Mouse (Mus musculus): Measurements from ENCODE around the gene Nrbp1. TPM values are rescaled to one million over a fixed set of nuclear protein-coding genes. Genes with fewer than 3 reads are reported as not detected.

Gene Nrbp1
- total and polyA plus RNA-seq, 3 experiments = 17.3 to 77.1 (median 38.2) TPM

- Histone ChIP-seq H3K4me3 (ENCODE audit: low read depth, low read length) (no peak overlapping the region), H3K36me3 (replicated peaks) (no peaks in the 10 kb centered on the region), H3K9me3 (replicated peaks) (no peaks in the 10 kb centered on the region), H3K27me3 (ENCODE audit: insufficient read depth, low read length) (peaks cover 38% of the 10 kb centered on the region), H3K4me1 (ENCODE audit: insufficient read depth, low read depth, low read length) (no peaks in the 10 kb centered on the region; the same call in 1 of the 2 replicates)
- TF ChIP-seq GATA1 (IDR thresholded peaks at IDR 0.05; ENCODE audit: borderline replicate concordance, low read length) = no peak
- no peak for TF ChIP-seq GATA2 (IDR thresholded peaks at IDR 0.05; ENCODE audit: borderline replicate concordance, low read depth, low read length)
- TF ChIP-seq POLR2AphosphoS5 (IDR thresholded peaks at IDR 0.05; ENCODE audit: insufficient replicate concordance, low read depth, low read length) = no peak
- TF ChIP-seq TAL1 (conservative IDR thresholded peaks at IDR 0.05; ENCODE audit: low read depth, low read length) = no peak
- no peak for TF ChIP-seq CTCF (IDR thresholded peaks at IDR 0.05; ENCODE audit: low read depth, low read length)
- DNase-seq (ENCODE audit: low spot score) (no peak), ATAC-seq (ENCODE audit: extremely low read depth, insufficient number of reproducible peaks, low FRiP score, poor library complexity, severe bottlenecking) (no peak)
These were observed 57.3 kb downstream of the Nrbp1 start for GRCm38 (mm10) chr5:31297981-31298380.

- ATAC-seq (ENCODE audit: extremely low read depth, insufficient number of reproducible peaks, low FRiP score, poor library complexity, severe bottlenecking) (no peak), DNase-seq (ENCODE audit: low spot score) (no peak)
- H3K4me1 ChIP-seq (ENCODE audit: insufficient read depth, low read depth, low read length) = no peaks in the 10 kb centered on the region; the same call in 1 of the 2 replicates
- H3K36me3 ChIP-seq (replicated peaks) = no peaks in the 10 kb centered on the region
- peaks cover 38% of the 10 kb centered on the region for H3K27me3 ChIP-seq (ENCODE audit: insufficient read depth, low read length)
- no peak overlapping the region for H3K4me3 ChIP-seq (ENCODE audit: low read depth, low read length)
- TF ChIP-seq GATA2 (IDR thresholded peaks at IDR 0.05; ENCODE audit: borderline replicate concordance, low read depth, low read length) = no peak
- no peak for TF ChIP-seq CTCF (IDR thresholded peaks at IDR 0.05; ENCODE audit: low read depth, low read length)
- TF ChIP-seq GATA1 (IDR thresholded peaks at IDR 0.05; ENCODE audit: borderline replicate concordance, low read length) = no peak
- no peak for TF ChIP-seq TAL1 (conservative IDR thresholded peaks at IDR 0.05; ENCODE audit: low read depth, low read length)
- no peak for TF ChIP-seq POLR2AphosphoS5 (IDR thresholded peaks at IDR 0.05; ENCODE audit: insufficient replicate concordance, low read depth, low read length)
- H3K9me3 ChIP-seq (replicated peaks) = no peaks in the 10 kb centered on the region
These were observed 57.8 kb downstream of the Nrbp1 start for GRCm38 (mm10) chr5:31298486-31298885.

Other genes with a start within 250 kb of the Nrbp1 start
Only the 20 nearest of the 21 such genes appear.
- gene Atraid, start 192.6 kb upstream of the Nrbp1 start, total RNA-seq (2014; fragmentation: Nextera tagmentation) = 81.9 and 89.6 TPM in 2 replicates
- 50.0 and 54.0 TPM in 2 replicates for gene Atraid, start 192.6 kb upstream of the Nrbp1 start, total RNA-seq (2017)
- 11.6 and 15.6 TPM in 2 replicates for gene Atraid, start 192.6 kb upstream of the Nrbp1 start, polyA plus RNA-seq (2012)
- gene Slc5a6, start 191.9 kb upstream of the Nrbp1 start, total RNA-seq (2014; fragmentation: Nextera tagmentation) = 3.2 and 4.0 TPM in 2 replicates
- gene Slc5a6, start 191.9 kb upstream of the Nrbp1 start, total RNA-seq (2017) = 2.2 and 5.2 TPM in 2 replicates
- gene Slc5a6, start 191.9 kb upstream of the Nrbp1 start, polyA plus RNA-seq (2012) = 9.5 and 11.9 TPM in 2 replicates
- 87.7 and 102 TPM in 2 replicates for gene Cad, start 186.1 kb upstream of the Nrbp1 start, total RNA-seq (2014; fragmentation: Nextera tagmentation)
- 18.5 and 20.2 TPM in 2 replicates for gene Cad, start 186.1 kb upstream of the Nrbp1 start, total RNA-seq (2017)
- gene Cad, start 186.1 kb upstream of the Nrbp1 start, polyA plus RNA-seq (2012) = 426 and 438 TPM in 2 replicates
- not detected in 2 replicates for gene Dnajc5g, start 134.6 kb upstream of the Nrbp1 start, total RNA-seq (2014; fragmentation: Nextera tagmentation)
- gene Dnajc5g, start 134.6 kb upstream of the Nrbp1 start, total RNA-seq (2017) = not detected in 2 replicates
- not detected in 2 replicates for gene Dnajc5g, start 134.6 kb upstream of the Nrbp1 start, polyA plus RNA-seq (2012)
- gene Slc30a3, start 132.6 kb upstream of the Nrbp1 start, total RNA-seq (2014; fragmentation: Nextera tagmentation) = not detected in 2 replicates
- 0.05 TPM in 1 of 2 replicates, not detected in the other for gene Slc30a3, start 132.6 kb upstream of the Nrbp1 start, total RNA-seq (2017)
- not detected in 2 replicates for gene Slc30a3, start 132.6 kb upstream of the Nrbp1 start, polyA plus RNA-seq (2012)
- not detected in 2 replicates for gene Trim54, start 124.2 kb upstream of the Nrbp1 start, total RNA-seq (2014; fragmentation: Nextera tagmentation)
- not detected in 2 replicates for gene Trim54, start 124.2 kb upstream of the Nrbp1 start, total RNA-seq (2017)
- gene Trim54, start 124.2 kb upstream of the Nrbp1 start, polyA plus RNA-seq (2012) = not detected in 2 replicates
- not detected in 2 replicates for gene Ucn, start 102.0 kb upstream of the Nrbp1 start, total RNA-seq (2014; fragmentation: Nextera tagmentation)
- gene Ucn, start 102.0 kb upstream of the Nrbp1 start, total RNA-seq (2017) = not detected in 2 replicates
- gene Ucn, start 102.0 kb upstream of the Nrbp1 start, polyA plus RNA-seq (2012) = not detected in 2 replicates
- 56.6 and 78.2 TPM in 2 replicates for gene Mpv17, start 86.6 kb upstream of the Nrbp1 start, total RNA-seq (2014; fragmentation: Nextera tagmentation)
- gene Mpv17, start 86.6 kb upstream of the Nrbp1 start, total RNA-seq (2017) = 69.8 and 70.3 TPM in 2 replicates
- 27.7 and 31.2 TPM in 2 replicates for gene Mpv17, start 86.6 kb upstream of the Nrbp1 start, polyA plus RNA-seq (2012)
- gene Gm29609, start 61.0 kb upstream of the Nrbp1 start, total RNA-seq (2014; fragmentation: Nextera tagmentation) = 5.4 and 7.1 TPM in 2 replicates
- gene Gm29609, start 61.0 kb upstream of the Nrbp1 start, total RNA-seq (2017) = 2.8 and 4.4 TPM in 2 replicates
- gene Gm29609, start 61.0 kb upstream of the Nrbp1 start, polyA plus RNA-seq (2012) = 4.3 and 7.2 TPM in 2 replicates
- 161 and 164 TPM in 2 replicates for gene Gtf3c2, start 60.7 kb upstream of the Nrbp1 start, total RNA-seq (2014; fragmentation: Nextera tagmentation)
- 51.1 and 65.1 TPM in 2 replicates for gene Gtf3c2, start 60.7 kb upstream of the Nrbp1 start, total RNA-seq (2017)
- gene Gtf3c2, start 60.7 kb upstream of the Nrbp1 start, polyA plus RNA-seq (2012) = 57.0 and 88.3 TPM in 2 replicates
- 35.3 and 42.8 TPM in 2 replicates for gene Snx17, start 47.6 kb upstream of the Nrbp1 start, total RNA-seq (2014; fragmentation: Nextera tagmentation)
- gene Snx17, start 47.6 kb upstream of the Nrbp1 start, total RNA-seq (2017) = 56.5 and 65.1 TPM in 2 replicates
- gene Snx17, start 47.6 kb upstream of the Nrbp1 start, polyA plus RNA-seq (2012) = 36.0 and 37.0 TPM in 2 replicates
- gene Eif2b4, start 47.4 kb upstream of the Nrbp1 start, total RNA-seq (2014; fragmentation: Nextera tagmentation) = 43.3 and 104 TPM in 2 replicates
- 43.6 and 49.3 TPM in 2 replicates for gene Eif2b4, start 47.4 kb upstream of the Nrbp1 start, total RNA-seq (2017)
- gene Eif2b4, start 47.4 kb upstream of the Nrbp1 start, polyA plus RNA-seq (2012) = 139 and 201 TPM in 2 replicates
- gene Zfp513, start 38.6 kb upstream of the Nrbp1 start, total RNA-seq (2014; fragmentation: Nextera tagmentation) = 9.4 and 12.2 TPM in 2 replicates
- 7.0 and 7.6 TPM in 2 replicates for gene Zfp513, start 38.6 kb upstream of the Nrbp1 start, total RNA-seq (2017)
- gene Zfp513, start 38.6 kb upstream of the Nrbp1 start, polyA plus RNA-seq (2012) = 35.7 and 48.2 TPM in 2 replicates
- 168 and 173 TPM in 2 replicates for gene Ppm1g, start 20.2 kb upstream of the Nrbp1 start, total RNA-seq (2014; fragmentation: Nextera tagmentation)
- 158 and 176 TPM in 2 replicates for gene Ppm1g, start 20.2 kb upstream of the Nrbp1 start, total RNA-seq (2017)
- 297 and 362 TPM in 2 replicates for gene Ppm1g, start 20.2 kb upstream of the Nrbp1 start, polyA plus RNA-seq (2012)
- not detected in 2 replicates for gene Gm9970, start 368 bp downstream of the Nrbp1 start, total RNA-seq (2014; fragmentation: Nextera tagmentation)
- 0.29 TPM in 1 of 2 replicates, not detected in the other for gene Gm9970, start 368 bp downstream of the Nrbp1 start, total RNA-seq (2017)
- 0.10 and 0.18 TPM in 2 replicates for gene Gm9970, start 368 bp downstream of the Nrbp1 start, polyA plus RNA-seq (2012)
- 3.8 and 8.8 TPM in 2 replicates for gene Krtcap3, start 10.8 kb downstream of the Nrbp1 start, total RNA-seq (2014; fragmentation: Nextera tagmentation)
- 6.4 and 10.5 TPM in 2 replicates for gene Krtcap3, start 10.8 kb downstream of the Nrbp1 start, total RNA-seq (2017)
- gene Krtcap3, start 10.8 kb downstream of the Nrbp1 start, polyA plus RNA-seq (2012) = 9.4 and 11.8 TPM in 2 replicates
- 19.0 and 21.5 TPM in 2 replicates for gene Ift172, start 50.3 kb downstream of the Nrbp1 start, total RNA-seq (2014; fragmentation: Nextera tagmentation)
- gene Ift172, start 50.3 kb downstream of the Nrbp1 start, total RNA-seq (2017) = 24.2 and 24.3 TPM in 2 replicates
- gene Ift172, start 50.3 kb downstream of the Nrbp1 start, polyA plus RNA-seq (2012) = 32.5 and 37.8 TPM in 2 replicates
- not detected in 2 replicates for gene Fndc4, start 55.2 kb downstream of the Nrbp1 start, total RNA-seq (2014; fragmentation: Nextera tagmentation)
- 0.38 TPM in 1 of 2 replicates, not detected in the other for gene Fndc4, start 55.2 kb downstream of the Nrbp1 start, total RNA-seq (2017)
- gene Fndc4, start 55.2 kb downstream of the Nrbp1 start, polyA plus RNA-seq (2012) = not detected in 2 replicates
- gene Gckr, start 56.6 kb downstream of the Nrbp1 start, total RNA-seq (2014; fragmentation: Nextera tagmentation) = 0.23 TPM in 1 of 2 replicates, not detected in the other
- gene Gckr, start 56.6 kb downstream of the Nrbp1 start, total RNA-seq (2017) = 0.05 and 0.23 TPM in 2 replicates
- gene Gckr, start 56.6 kb downstream of the Nrbp1 start, polyA plus RNA-seq (2012) = not detected in 2 replicates
- 33.9 and 35.9 TPM in 2 replicates for gene Zfp512, start 211.6 kb downstream of the Nrbp1 start, total RNA-seq (2014; fragmentation: Nextera tagmentation)
- gene Zfp512, start 211.6 kb downstream of the Nrbp1 start, total RNA-seq (2017) = 40.8 and 58.4 TPM in 2 replicates
- 9.0 and 12.4 TPM in 2 replicates for gene Zfp512, start 211.6 kb downstream of the Nrbp1 start, polyA plus RNA-seq (2012)